Comparison of ENCODE assay signal across 26 mouse cellular contexts in genomic region chr3:8001027-8001426, GRCm38 (mm10).
A peak's percentile ranks its signal among the peaks of the same experiment; 100 is the strongest.
DNase-seq lines count a peak whose midpoint lies in the region; ATAC-seq and TF ChIP-seq lines count a peak whose summit lies in the region.
"Had no signal": no experiment of that assay in that cellular context is flagged by ENCODE, and none has a peak within 500 bp of the region (broad histone marks: within the 10 kb centered on the region; RNA-seq: fewer than 3 reads in every experiment).

No protein-coding gene starts in this region.

- peaks cover 3% of the 10 kb centered on the region; the same call in 1 of the 2 replicates for H3K9me3 ChIP-seq in ES-Bruce4 (replicated peaks; ENCODE audit: control insufficient read depth, insufficient read depth, low read length, poor library complexity, severe bottlenecking)
- H3K9me3 ChIP-seq in liver, embryonic 12.5 days (replicated peaks) = no peaks in the 10 kb centered on the region
- H3K9me3 ChIP-seq: G1E had no signal

- H3K27me3 ChIP-seq in ES-Bruce4 (ENCODE audit: control insufficient read depth, insufficient read depth, low read length, poor library complexity, severe bottlenecking) = no peaks in the 10 kb centered on the region
- no peaks in the 10 kb centered on the region for H3K27me3 ChIP-seq in liver, embryonic 12.5 days (replicated peaks)
- H3K27me3 ChIP-seq: CH12.LX, Patski had no signal

- H3K9ac ChIP-seq in ES-Bruce4 (ENCODE audit: low read depth, poor library complexity, severe bottlenecking) = no peak overlapping the region
- H3K9ac ChIP-seq in liver, embryonic 12.5 days = no peak overlapping the region

- no peak overlapping the region for H3K4me2 ChIP-seq in liver, embryonic 12.5 days

- H3K4me3 ChIP-seq in ES-Bruce4 (ENCODE audit: low read depth, low read length) = no peak overlapping the region
- no peak overlapping the region for H3K4me3 ChIP-seq in liver, embryonic 12.5 days

- H3K27ac ChIP-seq in ES-Bruce4 (ENCODE audit: insufficient read depth, low read length) = peak overlapping the region; percentile 85
- H3K27ac ChIP-seq in liver, embryonic 12.5 days = no peak overlapping the region

- TF ChIP-seq POLR2A in ES-Bruce4 (IDR thresholded peaks at IDR 0.05; ENCODE audit: insufficient read depth, low read length) = no peak

- ATAC-seq in activated CD4-positive, CD25-positive, alpha-beta regulatory T cell, adult 4 months = no peak
- ATAC-seq in liver, embryonic 12.5 days = no peak
- ATAC-seq: CD4-positive, CD25-positive, alpha-beta regulatory T cell, adult 4 months; Patski had no signal

- TF ChIP-seq EP300 in ES-Bruce4 (IDR thresholded peaks at IDR 0.05; ENCODE audit: insufficient read depth, low read depth, low read length) = no peak

- H3K36me3 ChIP-seq in ES-Bruce4 (ENCODE audit: control insufficient read depth, insufficient read depth, low read length, poor library complexity, severe bottlenecking) = no peaks in the 10 kb centered on the region
- H3K36me3 ChIP-seq in liver, embryonic 12.5 days = no peaks in the 10 kb centered on the region
- H3K36me3 ChIP-seq: G1E had no signal

- no peak for TF ChIP-seq CTCF in ES-Bruce4 (IDR thresholded peaks at IDR 0.05; ENCODE audit: low read depth, low read length)

- DNase-seq in ES-CJ7 (ENCODE audit: low read depth, low spot score) (peak; percentile 90), R1 (ENCODE audit: low read depth, low spot score) (peak; percentile 94), ZHBTc4 (ENCODE audit: low read depth, low spot score) (peak; percentile 86)
- DNase-seq in frontal cortex, postnatal 36 days (ENCODE audit: low spot score in 2 of 2) = no peak
- no peak for DNase-seq in gastrocnemius, adult 8-10 months (ENCODE audit: low spot score in 2 of 2)
- DNase-seq: adrenal gland, adult 2 months; adrenal gland, adult 8-10 months; adrenal gland, postnatal 10 days; adrenal gland, postnatal 14 days; adrenal gland, postnatal 25 days; adrenal gland, postnatal 36 days; B cell, adult 2 months; cerebellum, adult 11 months; cerebellum, adult 11-12 months; cerebellum, adult 18-20 months; cerebellum, adult 2 months; cerebellum, adult 8-10 months; cerebellum, adult 9-10 months; cerebellum, adult 9-11 months had no signal

- WGBS in liver, embryonic 12.5 days (ENCODE audit: insufficient replicate concordance) = 64% methylated on average over 4 of the region's 4 CpGs

- H3K4me1 ChIP-seq in ES-Bruce4 (ENCODE audit: control insufficient read depth, insufficient read depth, low read length) = peaks cover 4% of the 10 kb centered on the region
- H3K4me1 ChIP-seq in liver, embryonic 12.5 days = no peaks in the 10 kb centered on the region

Comparison
In these comparisons a context has a peak if more than half of its experiments do, and no peak if none do; other contexts are left out.
1. DNase-seq: peak in ES-CJ7 (single experiment), R1 (single experiment) and ZHBTc4 (single experiment); none in frontal cortex, postnatal 36 days (0 of 2) and gastrocnemius, adult 8-10 months (0 of 2).